Mouse (Mus musculus) heart, embryonic 12.5 days (tissue): ENCODE measurements around the gene Abca2. TPM values are rescaled to one million over a fixed set of nuclear protein-coding genes. Genes with fewer than 3 reads are reported as not detected.

Source experiments
- ATAC-seq: fragments of 200-750 bp; cut with Nextera tagmentation; 2 replicates; pipeline ENCODE4 v1.8.0; 2017; ENCODE audit warnings: moderate TSS enrichment, moderate library complexity; ENCODE audit not compliant: insufficient number of reproducible peaks, low FRiP score
- H3K27ac ChIP-seq: fragments of 300-500 bp; sonication (generic); 2 replicates; pipeline ENCODE4 v1.5.1; 2016; ENCODE audit warnings: mild to moderate bottlenecking, moderate library complexity; ENCODE audit not compliant: poor library complexity, severe bottlenecking
- H3K27me3 ChIP-seq: fragments of 300-500 bp; sonication (generic); replicated peaks from 2 replicates; pipeline ENCODE4 v1.6.1; 2016; ENCODE audit warnings: mild to moderate bottlenecking, moderate library complexity
- H3K36me3 ChIP-seq: fragments of 300-500 bp; sonication (generic); 2 replicates; pipeline ENCODE4 v1.6.1; 2016; ENCODE audit warnings: mild to moderate bottlenecking, moderate library complexity
- H3K4me1 ChIP-seq: fragments of 300-500 bp; sonication (generic); replicated peaks from 2 replicates; pipeline ENCODE4 v1.6.1; 2016; ENCODE audit warnings: mild to moderate bottlenecking
- H3K4me2 ChIP-seq: fragments of 300-500 bp; sonication (generic); 2 replicates; pipeline ENCODE4 v1.6.1; 2016; ENCODE audit warnings: mild to moderate bottlenecking, moderate library complexity
- H3K4me3 ChIP-seq: fragments of 300-500 bp; sonication (generic); 2 replicates; pipeline ENCODE4 v1.5.1; 2016; ENCODE audit warnings: mild to moderate bottlenecking
- H3K9ac ChIP-seq: fragments of 300-500 bp; sonication (generic); 2 replicates; pipeline ENCODE4 v1.6.1; 2016; ENCODE audit warnings: mild to moderate bottlenecking, moderate library complexity
- H3K9me3 ChIP-seq: fragments of 300-500 bp; sonication (generic); replicated peaks from 2 replicates; pipeline ENCODE4 v1.6.1; 2016; ENCODE audit warnings: mild to moderate bottlenecking, moderate library complexity
- WGBS: fragments of 180-500 bp; shearing (Covaris S2); methylation state at CpG from one replicate; pipeline ENCODE4 v1.1.7; 2016; 5-methylcytosine and 5-hydroxymethylcytosine counted together
- polyA plus RNA-seq: library from polyadenylated mRNA; unstranded; fragments of >200 nt; fragmentation: Nextera tagmentation; extraction: Ambion mirVana; gene quantifications from 2 replicates; pipeline ENCODE4 v1.2.1, GENCODE M21; 2016

Gene Abca2
- polyA plus RNA-seq, 1 experiment from 2014 or later: 5.0 TPM

- Histone ChIP-seq H3K4me3 (no peak overlapping the region), H3K9ac (no peak overlapping the region), H3K27ac (no peak overlapping the region), H3K36me3 (no peaks in the 10 kb centered on the region), H3K9me3 (no peaks in the 10 kb centered on the region), H3K4me2 (no peak overlapping the region), H3K4me1 (peaks cover 6% of the 10 kb centered on the region; the same call in 1 of the 2 replicates), H3K27me3 (peaks cover 75% of the 10 kb centered on the region)
- 23% methylated on average over 5 of the region's 5 CpGs for WGBS
- no peak for ATAC-seq
These were observed 1.7 kb upstream of the Abca2 start for GRCm38 (mm10) chr2:25426721-25427191.

DNA sequence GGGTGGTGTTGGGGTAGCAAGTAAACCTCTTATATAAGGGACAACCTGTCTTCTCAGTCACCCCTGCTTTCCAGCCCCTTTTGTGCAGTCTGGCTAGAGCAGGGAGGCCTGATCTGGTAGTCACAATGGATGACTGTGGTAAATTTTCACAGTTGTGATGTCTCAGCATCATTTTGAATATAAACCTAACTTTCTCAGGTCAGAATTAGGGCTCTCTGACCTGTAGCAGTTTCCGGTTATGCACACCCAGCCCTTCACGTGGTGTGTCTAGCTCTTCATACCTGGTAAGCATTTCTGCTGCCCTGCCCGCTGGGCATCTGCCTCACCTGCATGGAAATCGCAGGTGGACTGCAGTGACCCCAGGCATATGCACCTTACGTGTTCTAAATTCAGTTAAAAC is 1.2 kb upstream of the Abca2 start:
- Histone ChIP-seq H3K9ac (no peak overlapping the region), H3K4me2 (no peak overlapping the region), H3K27ac (no peak overlapping the region), H3K4me1 (peaks cover 6% of the 10 kb centered on the region; the same call in 1 of the 2 replicates), H3K4me3 (no peak overlapping the region), H3K36me3 (no peaks in the 10 kb centered on the region), H3K9me3 (no peaks in the 10 kb centered on the region), H3K27me3 (peaks cover 80% of the 10 kb centered on the region)
- no peak for ATAC-seq
- 81% methylated on average over 5 of the region's 5 CpGs for WGBS

DNA sequence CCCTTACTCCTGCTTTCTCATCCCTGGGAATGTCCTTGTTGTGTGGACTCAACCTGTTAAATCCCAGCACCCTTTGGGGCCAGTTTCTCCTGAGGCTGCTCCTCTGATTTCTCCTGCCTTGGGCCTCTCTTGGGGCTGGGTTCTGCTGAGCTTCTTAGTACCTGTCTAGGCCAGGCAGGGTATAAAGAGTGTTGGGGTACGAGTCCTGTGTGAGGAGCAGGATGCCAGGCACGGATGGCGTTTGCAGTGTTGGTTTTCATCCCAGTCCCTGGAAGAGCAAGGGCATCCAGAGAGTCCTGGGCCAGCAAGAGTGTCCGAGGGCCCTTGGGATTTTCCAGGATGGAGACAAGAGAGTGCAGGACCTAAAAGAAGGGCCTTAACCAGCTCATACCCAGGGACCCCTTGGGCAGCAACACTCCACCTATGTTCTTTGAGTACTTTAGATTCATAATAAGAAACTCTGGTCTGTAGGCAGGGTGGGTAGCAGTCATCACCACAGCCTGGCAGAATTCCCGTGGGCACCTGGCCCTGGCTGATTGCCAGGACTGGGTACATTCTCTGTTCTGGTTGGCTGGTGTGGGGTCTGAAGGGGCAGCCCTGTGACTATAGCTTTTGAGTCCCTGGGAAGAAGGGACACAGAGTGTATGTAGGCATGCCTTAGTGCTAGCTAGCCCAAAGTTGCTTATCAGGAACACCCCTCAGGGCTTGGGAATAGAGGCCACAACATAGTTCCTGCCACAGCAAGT is 1.1 kb downstream of the Abca2 start:
- H3K4me1 ChIP-seq: 0 out of 2 replicates have a peak, but pooled peaks cover 2% of the 10 kb centered on the region
- peak overlapping the region; percentile 91 for H3K4me2 ChIP-seq
- H3K4me3 ChIP-seq: peak overlapping the region; percentile 67
- H3K9me3 ChIP-seq: no peaks in the 10 kb centered on the region
- H3K27ac ChIP-seq: no peak overlapping the region
- no peak for ATAC-seq
- 73% methylated on average over 5 of the region's 5 CpGs for WGBS
- no peaks in the 10 kb centered on the region for H3K36me3 ChIP-seq
- H3K27me3 ChIP-seq: peaks cover 76% of the 10 kb centered on the region
- H3K9ac ChIP-seq: peak overlapping the region; percentile 80; the same call in 1 of the 2 replicates

GRCm38 (mm10) chr2:25430395-25431233 is 2.1 kb downstream of the Abca2 start:
- Histone ChIP-seq H3K4me1 (0 out of 2 replicates have a peak, but pooled peaks cover 2% of the 10 kb centered on the region), H3K4me2 (no peak overlapping the region), H3K9me3 (no peaks in the 10 kb centered on the region), H3K27me3 (peaks cover 66% of the 10 kb centered on the region), H3K27ac (no peak overlapping the region), H3K36me3 (no peaks in the 10 kb centered on the region), H3K9ac (no peak overlapping the region), H3K4me3 (no peak overlapping the region)
- WGBS: 72% methylated on average over 17 of the region's 17 CpGs
- ATAC-seq: no peak

DNA sequence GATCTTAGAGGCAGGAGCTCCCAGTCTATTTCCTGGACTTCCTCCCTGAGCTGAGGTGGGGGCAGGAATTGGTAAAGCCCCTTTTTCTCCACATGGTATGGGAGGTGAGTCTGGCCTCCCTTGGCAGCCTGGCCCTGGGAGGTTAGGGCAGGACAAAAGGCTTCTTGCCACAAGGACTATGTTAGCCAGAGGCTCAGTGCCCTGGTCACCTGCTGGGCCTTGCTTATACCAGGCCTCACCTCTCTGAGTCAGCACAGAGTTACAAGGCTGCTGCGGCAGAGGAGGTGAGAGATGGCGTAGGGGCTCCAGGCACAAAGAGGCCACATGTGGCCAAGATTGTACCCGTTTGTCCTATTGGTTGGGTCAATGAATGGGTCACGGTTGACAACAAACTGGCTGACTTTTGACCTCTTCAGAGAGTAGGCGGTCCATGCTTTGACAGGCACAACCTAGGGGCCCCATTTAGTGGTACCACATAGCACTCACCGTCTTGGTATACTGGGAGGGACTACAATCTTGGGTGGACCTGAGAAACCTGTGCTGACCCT is 2.9 kb downstream of the Abca2 start:
- no peaks in the 10 kb centered on the region for H3K36me3 ChIP-seq
- no peak overlapping the region for H3K27ac ChIP-seq
- ATAC-seq: no peak
- WGBS: 70% methylated on average over 6 of the region's 6 CpGs
- H3K4me3 ChIP-seq: no peak overlapping the region
- no peak overlapping the region for H3K9ac ChIP-seq
- no peak overlapping the region for H3K4me2 ChIP-seq
- 0 out of 2 replicates have a peak, but pooled peaks cover 2% of the 10 kb centered on the region for H3K4me1 ChIP-seq
- peaks cover 58% of the 10 kb centered on the region for H3K27me3 ChIP-seq
- H3K9me3 ChIP-seq: no peaks in the 10 kb centered on the region

- Histone ChIP-seq H3K4me2 (no peak overlapping the region), H3K9me3 (no peaks in the 10 kb centered on the region), H3K36me3 (no peaks in the 10 kb centered on the region), H3K27me3 (peaks cover 51% of the 10 kb centered on the region), H3K9ac (no peak overlapping the region), H3K4me1 (0 out of 2 replicates have a peak, but pooled peaks cover 2% of the 10 kb centered on the region), H3K4me3 (no peak overlapping the region), H3K27ac (no peak overlapping the region)
- ATAC-seq: no peak
- 63% methylated on average over 11 of the region's 11 CpGs for WGBS
These were observed 4.0 kb downstream of the Abca2 start for GRCm38 (mm10) chr2:25432326-25433098.

- no peak overlapping the region for H3K4me3 ChIP-seq
- H3K4me1 ChIP-seq: 0 out of 2 replicates have a peak, but pooled peaks cover 2% of the 10 kb centered on the region
- no peak for ATAC-seq
- H3K27me3 ChIP-seq: peaks cover 51% of the 10 kb centered on the region
- H3K27ac ChIP-seq: no peak overlapping the region
- H3K9me3 ChIP-seq: no peaks in the 10 kb centered on the region
- WGBS: 84% methylated on average over 17 of the region's 17 CpGs
- no peak overlapping the region for H3K4me2 ChIP-seq
- H3K9ac ChIP-seq: no peak overlapping the region
- H3K36me3 ChIP-seq: no peaks in the 10 kb centered on the region
These were observed 4.6 kb downstream of the Abca2 start for GRCm38 (mm10) chr2:25433101-25433500.

DNA sequence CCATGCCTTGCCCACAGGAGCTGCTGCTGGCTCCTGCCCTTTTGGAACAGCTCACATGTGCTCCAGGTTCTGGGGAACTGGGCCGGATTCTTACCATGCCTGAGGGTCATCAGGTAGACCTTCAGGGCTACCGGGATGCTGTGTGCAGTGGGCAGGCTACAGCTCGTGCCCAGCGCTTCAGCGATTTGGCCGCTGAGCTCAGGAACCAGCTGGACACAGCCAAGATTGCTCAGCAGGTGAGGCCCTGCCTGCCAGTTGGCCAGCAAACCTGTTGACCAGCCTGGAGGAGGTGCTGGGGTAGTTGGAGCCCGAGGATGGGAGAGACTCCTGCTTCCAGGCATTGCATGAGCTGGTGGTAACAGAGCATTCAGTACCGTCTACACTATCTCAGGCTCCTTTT is 5.8 kb downstream of the Abca2 start:
- no peak for ATAC-seq
- H3K4me1 ChIP-seq: 0 out of 2 replicates have a peak, but pooled peaks cover 2% of the 10 kb centered on the region

DNA sequence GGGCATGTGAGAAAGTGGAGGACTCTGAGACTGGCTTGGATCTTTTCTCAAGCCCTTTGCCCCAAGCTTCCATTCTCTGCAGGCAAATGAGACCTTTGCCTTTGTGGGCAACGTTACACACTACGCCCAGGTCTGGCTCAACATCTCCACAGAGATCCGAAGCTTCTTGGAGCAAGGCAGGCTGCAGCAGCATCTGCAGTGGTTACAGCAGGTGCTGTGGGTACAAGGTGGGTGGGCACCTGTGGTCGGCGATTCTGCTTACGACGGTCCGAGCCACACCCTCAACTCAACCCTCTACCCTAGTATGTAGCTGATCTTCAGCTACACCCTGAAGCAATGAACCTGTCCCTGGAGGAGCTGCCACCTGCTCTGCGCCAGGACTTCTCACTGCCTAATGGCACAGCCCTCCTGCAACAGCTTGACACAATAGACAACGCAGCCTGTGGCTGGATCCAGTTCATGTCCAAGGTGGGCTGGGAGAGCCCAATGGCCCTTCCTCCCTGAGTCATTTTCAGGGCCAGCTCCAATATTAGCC is 7.8 kb downstream of the Abca2 start:
- ATAC-seq: no peak
- H3K36me3 ChIP-seq: no peaks in the 10 kb centered on the region
- no peak overlapping the region for H3K4me2 ChIP-seq
- WGBS: 88% methylated on average over 10 of the region's 10 CpGs
- H3K9ac ChIP-seq: no peak overlapping the region
- no peak overlapping the region for H3K4me3 ChIP-seq
- H3K27ac ChIP-seq: no peak overlapping the region
- H3K27me3 ChIP-seq: peaks cover 28% of the 10 kb centered on the region
- no peaks in the 10 kb centered on the region for H3K4me1 ChIP-seq
- H3K9me3 ChIP-seq: no peaks in the 10 kb centered on the region

More for the DNA sequence above, 5.8 kb downstream of the Abca2 start:
- Histone ChIP-seq H3K27me3 (peaks cover 48% of the 10 kb centered on the region), H3K4me3 (no peak overlapping the region), H3K36me3 (no peaks in the 10 kb centered on the region), H3K27ac (no peak overlapping the region), H3K4me2 (no peak overlapping the region), H3K9me3 (no peaks in the 10 kb centered on the region), H3K9ac (no peak overlapping the region)
- 76% methylated on average over 8 of the region's 8 CpGs for WGBS

DNA sequence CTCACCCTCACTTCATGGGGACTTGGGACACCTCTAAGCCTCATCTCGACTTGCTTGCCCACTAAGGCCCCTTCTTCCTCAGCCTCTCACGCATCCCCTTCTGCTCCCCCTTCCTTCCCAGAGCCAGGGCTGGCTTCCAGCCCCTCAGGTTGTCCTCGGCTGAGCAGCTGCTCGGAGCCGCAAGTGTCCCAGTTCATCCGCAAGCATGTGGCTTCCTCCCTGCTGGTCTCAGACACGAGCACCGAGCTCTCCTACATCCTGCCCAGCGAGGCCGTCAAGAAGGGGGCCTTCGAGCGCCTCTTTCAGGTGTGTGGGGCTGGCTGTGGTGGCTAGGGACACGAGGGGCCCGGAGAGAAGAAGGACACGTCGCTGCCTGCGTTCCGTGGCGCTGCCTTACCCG is 12.6 kb downstream of the Abca2 start:
- no peak overlapping the region for H3K4me2 ChIP-seq
- no peak overlapping the region for H3K27ac ChIP-seq
- no peak overlapping the region for H3K9ac ChIP-seq
- H3K36me3 ChIP-seq: no peaks in the 10 kb centered on the region
- no peaks in the 10 kb centered on the region for H3K4me1 ChIP-seq
- WGBS: 75% methylated on average over 20 of the region's 20 CpGs
- no peak overlapping the region for H3K4me3 ChIP-seq
- ATAC-seq: no peak
- H3K9me3 ChIP-seq: no peaks in the 10 kb centered on the region
- peaks cover 6% of the 10 kb centered on the region; the same call in 1 of the 2 replicates for H3K27me3 ChIP-seq
